Mouse (Mus musculus) liver, embryonic 11.5 days (tissue): ENCODE data around the gene Itga3. TPM values are rescaled to one million over a fixed set of nuclear protein-coding genes. Genes with fewer than 3 reads are reported as not detected.

Experiments
- ATAC-seq: fragments of 200-750 bp; cut with Nextera tagmentation; replicated peaks from 2 replicates; pipeline ENCODE4 v1.8.0; 2017; ENCODE audit warnings: moderate number of reproducible peaks, mild to moderate bottlenecking, moderate TSS enrichment, moderate library complexity; ENCODE audit not compliant: low FRiP score
- DNase-seq: peaks from one replicate; pipeline ENCODE4 v3.0.0-alpha.2; 2017; ENCODE audit warnings: low spot score
- H3K27ac ChIP-seq: fragments of 300-500 bp; sonication (generic); 2 replicates; pipeline ENCODE4 v1.5.1; 2014; ENCODE audit warnings: mild to moderate bottlenecking, low read depth, low read length, control low read depth
- H3K27me3 ChIP-seq: fragments of 300-500 bp; sonication (generic); replicated peaks from 2 replicates; pipeline ENCODE4 v1.6.1; 2014; ENCODE audit warnings: low read length, mixed read lengths; ENCODE audit not compliant: control insufficient read depth, insufficient read depth
- H3K36me3 ChIP-seq: fragments of 300-500 bp; sonication (generic); 2 replicates; pipeline ENCODE4 v1.6.1; 2014; ENCODE audit warnings: mild to moderate bottlenecking, low read length, moderate library complexity, mixed read lengths; ENCODE audit not compliant: control insufficient read depth, insufficient read depth
- H3K4me1 ChIP-seq: fragments of 300-500 bp; sonication (generic); replicated peaks from 2 replicates; pipeline ENCODE4 v1.6.1; 2014; ENCODE audit warnings: low read length, mixed read lengths; ENCODE audit not compliant: control insufficient read depth, insufficient read depth
- H3K4me2 ChIP-seq: fragments of 300-500 bp; sonication (generic); 2 replicates; pipeline ENCODE4 v1.6.1; 2014; ENCODE audit warnings: mild to moderate bottlenecking, control low read depth, moderate library complexity
- H3K4me3 ChIP-seq: fragments of 300-500 bp; sonication (generic); 2 replicates; pipeline ENCODE4 v1.5.1; 2014; ENCODE audit warnings: low read depth, low read length, control low read depth
- H3K9ac ChIP-seq: fragments of 300-500 bp; sonication (generic); 2 replicates; pipeline ENCODE4 v1.6.1; 2014; ENCODE audit warnings: low read depth, low read length, control low read depth
- H3K9me3 ChIP-seq: fragments of 300-500 bp; sonication (generic); 2 replicates; pipeline ENCODE4 v1.6.1; 2016; ENCODE audit warnings: low read length, inconsistent platforms, mixed read lengths; ENCODE audit not compliant: control insufficient read depth
- WGBS: fragments of 180-500 bp; shearing (Covaris S2); extraction: QIAGEN DNeasy Blood & Tissue Kit; methylation state at CpG from one replicate; pipeline ENCODE4 v1.1.7; 2014; 5-methylcytosine and 5-hydroxymethylcytosine counted together
- polyA plus RNA-seq: library from polyadenylated mRNA; unstranded; fragments of >200 nt; fragmentation: Nextera tagmentation; extraction: Ambion mirVana; gene quantifications from 2 replicates; pipeline ENCODE4 v1.2.1, GENCODE M21; 2014

Gene Itga3
- polyA plus RNA-seq, 1 experiment from 2014 or later = 4.6 TPM

GRCm38 (mm10) chr11:95070140-95071107, 6.2 kb downstream of the Itga3 start:
- Histone ChIP-seq H3K9ac (no peak overlapping the region), H3K36me3 (peaks cover 2% of the 10 kb centered on the region; the same call in 1 of the 2 replicates), H3K4me2 (no peak overlapping the region), H3K9me3 (no peaks in the 10 kb centered on the region), H3K27me3 (peaks cover 23% of the 10 kb centered on the region), H3K4me1 (peaks cover 4% of the 10 kb centered on the region; the same call in 1 of the 2 replicates), H3K27ac (no peak overlapping the region), H3K4me3 (no peak overlapping the region)
- 61% methylated on average over 8 of the region's 8 CpGs for WGBS
- ATAC-seq (no peak), DNase-seq (no peak)

- 75% methylated on average over 10 of the region's 10 CpGs for WGBS
- Histone ChIP-seq H3K4me1 (no peaks in the 10 kb centered on the region), H3K36me3 (peaks cover 2% of the 10 kb centered on the region; the same call in 1 of the 2 replicates), H3K27me3 (peaks cover 12% of the 10 kb centered on the region), H3K4me3 (no peak overlapping the region), H3K27ac (no peak overlapping the region), H3K4me2 (no peak overlapping the region), H3K9me3 (no peaks in the 10 kb centered on the region), H3K9ac (no peak overlapping the region)
- no peak for ATAC-seq
- no peak for DNase-seq
Measured at GRCm38 (mm10) chr11:95069226-95069957, 7.2 kb downstream of the Itga3 start.

- Histone ChIP-seq H3K4me3 (no peak overlapping the region), H3K27ac (no peak overlapping the region), H3K9me3 (no peaks in the 10 kb centered on the region), H3K9ac (no peak overlapping the region), H3K4me2 (no peak overlapping the region), H3K27me3 (peaks cover 6% of the 10 kb centered on the region; the same call in 1 of the 2 replicates), H3K4me1 (no peaks in the 10 kb centered on the region), H3K36me3 (no peaks in the 10 kb centered on the region; the same call in 1 of the 2 replicates)
- 43% methylated on average over 19 of the region's 19 CpGs for WGBS
- DNase-seq (no peak), ATAC-seq (no peak)
Measured at GRCm38 (mm10) chr11:95056768-95057501, 19.7 kb downstream of the Itga3 start.

DNA sequence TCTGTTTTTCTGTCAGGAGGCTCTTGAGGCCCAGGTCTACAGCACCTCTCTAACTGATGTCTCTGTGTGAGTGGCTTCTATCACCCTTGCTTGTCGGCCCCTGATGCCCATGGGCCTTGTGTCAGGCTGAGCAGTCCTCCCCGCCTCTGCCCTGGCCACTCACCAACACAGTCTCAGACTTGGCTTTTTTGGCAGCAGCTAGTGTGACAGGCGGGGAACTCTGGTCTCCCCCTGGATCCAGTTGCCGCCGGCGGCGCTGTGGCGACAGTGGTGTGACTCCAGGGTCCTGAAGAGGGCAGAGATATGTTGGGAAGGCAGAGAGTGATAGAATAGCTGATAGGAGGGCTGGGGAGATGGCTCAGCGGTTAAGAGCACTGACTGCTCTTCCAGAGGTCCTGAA, 23.5 kb downstream of the Itga3 start:
- DNase-seq (no peak), ATAC-seq (no peak)
- Histone ChIP-seq H3K9me3 (no peaks in the 10 kb centered on the region), H3K36me3 (no peaks in the 10 kb centered on the region; the same call in 1 of the 2 replicates), H3K4me1 (no peaks in the 10 kb centered on the region), H3K27ac (no peak overlapping the region), H3K4me2 (no peak overlapping the region), H3K9ac (no peak overlapping the region), H3K27me3 (peaks cover 6% of the 10 kb centered on the region; the same call in 1 of the 2 replicates), H3K4me3 (no peak overlapping the region)
- 67% methylated on average over 9 of the region's 9 CpGs for WGBS

- Histone ChIP-seq H3K9me3 (no peaks in the 10 kb centered on the region), H3K36me3 (no peaks in the 10 kb centered on the region), H3K9ac (no peak overlapping the region), H3K4me2 (no peak overlapping the region), H3K27ac (no peak overlapping the region), H3K4me1 (0 out of 2 replicates have a peak, but pooled peaks cover 2% of the 10 kb centered on the region), H3K27me3 (peaks cover 13% of the 10 kb centered on the region; the same call in 1 of the 2 replicates), H3K4me3 (no peak overlapping the region)
- ATAC-seq = peak; percentile 46; the same call in 1 of the 2 replicates
- no peak for DNase-seq
- 55% methylated on average over 9 of the region's 9 CpGs for WGBS
Measured at GRCm38 (mm10) chr11:95046980-95047680, 29.5 kb downstream of the Itga3 start.

- Histone ChIP-seq H3K4me2 (no peak overlapping the region), H3K9me3 (no peaks in the 10 kb centered on the region), H3K27ac (no peak overlapping the region), H3K27me3 (peaks cover 13% of the 10 kb centered on the region; the same call in 1 of the 2 replicates), H3K36me3 (no peaks in the 10 kb centered on the region), H3K4me1 (peaks cover 14% of the 10 kb centered on the region), H3K9ac (no peak overlapping the region), H3K4me3 (no peak overlapping the region)
- ATAC-seq (no peak), DNase-seq (no peak)
- WGBS = 68% methylated on average over 12 of the region's 13 CpGs
Measured at GRCm38 (mm10) chr11:95044185-95044870, 32.3 kb downstream of the Itga3 start.

- no peak for DNase-seq
- no peaks in the 10 kb centered on the region for H3K9me3 ChIP-seq
- 51% methylated on average over 7 of the region's 7 CpGs for WGBS
- ATAC-seq = no peak
- no peak overlapping the region for H3K9ac ChIP-seq
- no peak overlapping the region for H3K4me3 ChIP-seq
- H3K36me3 ChIP-seq = no peaks in the 10 kb centered on the region
- H3K4me2 ChIP-seq = no peak overlapping the region
- no peak overlapping the region for H3K27ac ChIP-seq
- peaks cover 13% of the 10 kb centered on the region; the same call in 1 of the 2 replicates for H3K27me3 ChIP-seq
- peaks cover 14% of the 10 kb centered on the region for H3K4me1 ChIP-seq
Measured at GRCm38 (mm10) chr11:95043608-95044007, 33.0 kb downstream of the Itga3 start.
